Mouse (Mus musculus): ENCODE measurements at regions not wholly inside any gene's neighbourhood (a gene's known extent, or its start where the extent isn't known, plus 50 kb on each side); places are given as distances from the start of the nearest gene placed in this dataset.

DNA sequence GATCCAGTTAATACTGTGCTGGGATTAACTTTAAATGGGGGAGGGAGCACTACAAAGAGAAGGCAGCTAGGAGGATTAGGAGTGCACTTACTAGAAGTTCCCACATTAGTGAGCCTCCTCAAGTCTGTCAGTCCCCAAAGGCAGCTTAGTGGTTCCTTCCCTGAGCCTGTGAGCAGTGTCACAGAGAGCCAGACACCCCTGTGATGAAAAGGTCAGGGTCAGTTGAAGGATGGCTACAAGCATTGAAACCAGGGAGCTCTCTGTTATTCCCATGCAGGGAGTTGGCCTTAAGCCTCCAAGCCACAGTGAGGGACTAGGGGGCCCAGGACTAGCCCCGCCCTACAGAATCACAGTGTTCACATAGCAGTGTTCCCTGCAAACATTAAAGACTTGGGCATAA, 285.9 kb upstream of the Sfrp2 start:
- TF ChIP-seq CTCF (IDR thresholded peaks at IDR 0.05; ENCODE audit: low read depth, low read length): no peak
- TF ChIP-seq EP300 (IDR thresholded peaks at IDR 0.05; ENCODE audit: insufficient read depth, low read depth, low read length): no peak

Data from ES-Bruce4 (cell line).